Mouse (Mus musculus) liver, embryonic 14.5 days (tissue): ENCODE results near the gene Nav2. TPM values are rescaled to one million over a fixed set of nuclear protein-coding genes. Genes with fewer than 3 reads are reported as not detected.

Source experiments
- ATAC-seq: fragments of 200-750 bp; cut with Nextera tagmentation; 2 replicates; pipeline ENCODE4 v1.8.0; 2017; ENCODE audit warnings: moderate number of reproducible peaks, mild to moderate bottlenecking, moderate library complexity; ENCODE audit not compliant: insufficient read depth
- DNase-seq, 3 experiments: peaks; one replicate each; pipeline ENCODE4 v3.0.0-alpha.2; 2012 to 2013; ENCODE audit warnings: low read depth in 3 of 3, low spot score in 3 of 3
- H3K27ac ChIP-seq: fragments of 300-500 bp; sonication (generic); 2 replicates; pipeline ENCODE4 v1.5.1; 2014; ENCODE audit warnings: moderate library complexity, mild to moderate bottlenecking, control low read depth, inconsistent platforms
- H3K27me3 ChIP-seq: fragments of 300-500 bp; sonication (generic); 2 replicates; pipeline ENCODE4 v1.6.1; 2014; ENCODE audit warnings: mild to moderate bottlenecking, low read length, moderate library complexity; ENCODE audit not compliant: control insufficient read depth, insufficient read depth
- H3K36me3 ChIP-seq: fragments of 300-500 bp; sonication (generic); replicated peaks from 2 replicates; pipeline ENCODE4 v1.6.1; 2014; ENCODE audit warnings: low read depth; ENCODE audit not compliant: control insufficient read depth, insufficient read depth
- H3K4me1 ChIP-seq, 2 experiments: fragments of 200-500 bp in 1 of 2; fragments of 300-500 bp in 1 of 2; sonication (generic) in 1 of 2; replicated peaks; 2 replicates each; pipeline ENCODE4 v1.6.1; 2012 to 2014; ENCODE audit warnings: antibody characterized with exemption in 1 of 2, inconsistent platforms in 1 of 2, low read length in 1 of 2; ENCODE audit not compliant: control insufficient read depth in 2 of 2, insufficient read depth in 2 of 2
- H3K4me2 ChIP-seq: fragments of 300-500 bp; sonication (generic); 2 replicates; pipeline ENCODE4 v1.6.1; 2014; ENCODE audit warnings: low read depth, mild to moderate bottlenecking, control low read depth, moderate library complexity
- H3K4me3 ChIP-seq, 2 experiments: fragments of 200-500 bp in 1 of 2; fragments of 300-500 bp in 1 of 2; sonication (generic) in 1 of 2; 2 replicates each; pipeline ENCODE4 v1.5.1; 2012 to 2014; ENCODE audit warnings: low read depth in 2 of 2, low read length in 2 of 2, mild to moderate bottlenecking in 2 of 2, control low read depth in 1 of 2, inconsistent platforms in 1 of 2, moderate library complexity in 1 of 2; ENCODE audit not compliant: insufficient read depth in 1 of 2
- H3K9ac ChIP-seq: fragments of 300-500 bp; sonication (generic); replicated peaks from 2 replicates; pipeline ENCODE4 v1.6.1; 2014; ENCODE audit warnings: mild to moderate bottlenecking, control low read depth, moderate library complexity
- H3K9me3 ChIP-seq: fragments of 300-500 bp; sonication (generic); 2 replicates; pipeline ENCODE4 v1.6.1; 2016; ENCODE audit warnings: low read length, mixed read lengths; ENCODE audit not compliant: control insufficient read depth
- CTCF ChIP-seq: IDR thresholded peaks from 2 replicates; pipeline ENCODE4 v1.5.1; 2016; ENCODE audit warnings: antibody characterized with exemption, low read depth, control low read depth
- EP300 ChIP-seq: IDR thresholded peaks from 2 replicates; pipeline ENCODE4 v1.6.1; 2016; ENCODE audit warnings: antibody characterized with exemption, low read depth
- WGBS: fragments of 180-500 bp; shearing (Covaris S2); extraction: QIAGEN DNeasy Blood & Tissue Kit; methylation state at CpG from one replicate; pipeline ENCODE4 v1.1.7; 2014; ENCODE audit not compliant: insufficient replicate concordance; 5-methylcytosine and 5-hydroxymethylcytosine counted together
- polyA plus RNA-seq, 2 experiments: library from polyadenylated mRNA; depleted of rRNA in 1 of 2; stranded (reverse) in 1 of 2; unstranded in 1 of 2; fragments of >200 nt; fragmentation: Nextera tagmentation in 1 of 2; extraction: Ambion mirVana in 1 of 2; gene quantifications; 2 replicates each; pipeline versions ENCODE4 v1.2.1 to v1.2.3; 2012 to 2014

Nav2 gene
- polyA plus RNA-seq, 2 experiments: 1.5 to 1.6 TPM

DNA sequence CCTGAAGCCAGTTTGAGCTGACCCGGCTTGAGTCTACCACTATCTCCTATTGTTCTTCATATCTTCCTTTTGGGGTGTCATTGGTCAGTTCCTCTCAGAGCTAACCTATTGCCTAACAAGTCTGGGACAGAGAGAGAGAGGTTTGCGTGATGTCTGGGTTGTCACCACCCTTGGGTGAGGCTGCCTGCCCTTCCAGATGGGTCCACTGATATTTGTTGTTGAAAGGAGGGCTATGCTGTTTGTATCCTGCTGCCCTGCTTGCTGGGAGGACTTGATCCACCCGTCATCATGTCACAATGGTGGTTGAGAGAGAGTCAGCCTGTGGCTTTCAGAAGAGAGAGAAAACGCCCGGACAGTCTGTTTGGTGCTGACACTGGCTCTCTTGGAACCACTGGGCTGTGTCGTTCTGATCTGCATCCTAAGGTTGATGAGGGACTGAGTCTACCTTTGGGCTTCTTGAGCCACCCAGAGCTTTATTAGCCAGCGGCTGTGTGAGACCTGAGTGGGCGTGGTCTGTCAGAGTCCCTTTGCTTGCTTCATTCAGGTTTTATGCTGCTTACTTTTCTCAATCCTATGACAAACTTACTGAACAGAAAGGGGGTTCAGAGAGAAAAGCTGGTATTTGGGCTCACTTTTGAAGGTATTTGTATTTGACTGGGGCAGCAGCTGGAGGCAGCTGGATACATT is 441.9 kb downstream of the Nav2 start:
- 43% methylated on average over 8 of the region's 8 CpGs for WGBS
- Histone ChIP-seq H3K9me3 (no peaks in the 10 kb centered on the region), H3K27ac (peak overlapping the region; percentile 37), H3K4me1 (peaks cover 3 to 8% of the 10 kb centered on the region in 2 experiments), H3K4me3 (peak overlapping the region; percentile 12 to 24; a peak in 1 of 4 replicates), H3K9ac (peak overlapping the region; percentile 23; the same call in 1 of the 2 replicates), H3K36me3 (no peaks in the 10 kb centered on the region), H3K27me3 (no peaks in the 10 kb centered on the region), H3K4me2 (peak overlapping the region; percentile 36)
- peak; percentile 84 for ATAC-seq
- DNase-seq: peak; percentile 22 to 31 (median 31)
- TF ChIP-seq EP300: peak; percentile 43; the same call in 1 of the 2 replicates
- no peak for TF ChIP-seq CTCF

DNA sequence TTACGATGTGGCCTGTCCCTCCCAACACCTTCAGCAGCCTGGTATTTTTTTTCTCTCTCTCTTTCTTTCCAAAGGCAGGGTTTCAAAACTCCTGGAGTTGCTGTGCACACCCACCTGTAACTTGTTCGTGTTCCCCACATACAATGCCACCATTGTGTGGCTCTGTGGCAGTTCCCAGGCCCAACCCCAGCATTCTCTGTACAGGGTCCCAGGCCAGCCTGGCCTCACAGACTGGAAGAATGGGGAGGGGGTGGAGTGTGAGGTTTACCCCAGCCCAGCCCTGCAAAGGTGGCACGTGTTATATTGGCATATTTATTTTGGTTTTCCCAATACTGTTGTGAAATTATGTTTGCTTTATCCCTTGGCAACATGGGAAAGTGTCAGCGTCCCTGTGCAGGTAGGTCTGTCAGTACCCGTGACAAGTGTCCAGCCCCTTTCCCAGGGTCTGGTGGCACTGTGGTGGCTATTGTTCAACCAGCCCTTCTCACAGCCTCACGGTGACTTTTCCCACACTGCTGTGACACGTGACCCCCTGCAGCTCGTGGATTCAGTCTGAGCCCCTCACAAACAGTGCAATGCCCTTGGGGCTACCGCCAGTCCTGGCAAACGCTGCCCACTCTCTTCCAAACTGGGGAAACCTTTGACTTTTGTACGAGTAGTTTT is 443.2 kb downstream of the Nav2 start:
- ATAC-seq: no peak
- Histone ChIP-seq H3K27ac (no peak overlapping the region), H3K27me3 (no peaks in the 10 kb centered on the region), H3K4me2 (no peak overlapping the region), H3K9me3 (no peaks in the 10 kb centered on the region), H3K4me1 (peaks cover 3 to 8% of the 10 kb centered on the region in 2 experiments), H3K36me3 (no peaks in the 10 kb centered on the region), H3K4me3 (no peak overlapping the region), H3K9ac (no peak overlapping the region)
- DNase-seq: no peak
- TF ChIP-seq CTCF (no peak), EP300 (no peak)
- 59% methylated on average over 11 of the region's 11 CpGs for WGBS

DNA sequence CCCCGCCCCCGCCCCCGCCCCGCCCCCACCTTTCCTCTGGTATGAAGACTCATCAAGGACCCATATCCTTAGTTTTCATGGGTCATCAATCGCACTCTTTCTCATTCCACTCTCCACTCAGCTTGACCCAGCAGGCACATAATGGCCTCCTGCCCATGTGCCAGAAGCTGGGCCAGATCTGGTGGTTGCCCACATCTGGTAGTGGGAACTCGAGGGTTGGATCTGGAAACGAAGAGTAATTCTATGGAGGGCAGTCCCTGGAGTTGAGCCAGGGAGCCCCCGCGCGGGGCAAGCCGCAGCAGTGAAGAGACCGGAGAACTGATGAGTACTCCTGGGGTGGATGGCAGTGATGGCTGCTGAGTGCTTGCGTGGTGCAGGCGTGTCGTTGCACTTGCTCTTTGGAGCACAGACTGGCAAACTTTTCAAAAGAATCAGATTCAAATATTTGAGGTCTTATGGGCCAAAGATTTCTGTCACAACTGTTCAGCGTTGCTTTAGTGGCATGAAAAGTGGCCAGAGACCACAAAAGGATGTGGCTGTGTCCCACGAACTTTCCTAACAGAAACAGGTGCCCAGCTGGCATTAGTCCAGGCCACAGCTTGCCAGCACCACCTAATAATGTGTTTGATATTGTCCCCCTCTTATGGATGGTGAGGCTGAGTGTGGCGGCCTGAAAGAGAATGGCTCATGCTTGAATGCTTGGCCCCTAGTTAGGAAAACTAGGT is 449.1 kb downstream of the Nav2 start:
- DNase-seq (no peak), ATAC-seq (no peak)
- no peaks in the 10 kb centered on the region; a peak in 1 of 4 replicates for H3K4me1 ChIP-seq
- TF ChIP-seq CTCF (no peak), EP300 (no peak)
- H3K27ac ChIP-seq: no peak overlapping the region
- H3K9ac ChIP-seq: no peak overlapping the region
- H3K27me3 ChIP-seq: no peaks in the 10 kb centered on the region
- WGBS: 72% methylated on average over 18 of the region's 18 CpGs
- H3K4me2 ChIP-seq: no peak overlapping the region
- no peaks in the 10 kb centered on the region for H3K9me3 ChIP-seq
- no peak overlapping the region for H3K4me3 ChIP-seq
- no peaks in the 10 kb centered on the region for H3K36me3 ChIP-seq

DNA sequence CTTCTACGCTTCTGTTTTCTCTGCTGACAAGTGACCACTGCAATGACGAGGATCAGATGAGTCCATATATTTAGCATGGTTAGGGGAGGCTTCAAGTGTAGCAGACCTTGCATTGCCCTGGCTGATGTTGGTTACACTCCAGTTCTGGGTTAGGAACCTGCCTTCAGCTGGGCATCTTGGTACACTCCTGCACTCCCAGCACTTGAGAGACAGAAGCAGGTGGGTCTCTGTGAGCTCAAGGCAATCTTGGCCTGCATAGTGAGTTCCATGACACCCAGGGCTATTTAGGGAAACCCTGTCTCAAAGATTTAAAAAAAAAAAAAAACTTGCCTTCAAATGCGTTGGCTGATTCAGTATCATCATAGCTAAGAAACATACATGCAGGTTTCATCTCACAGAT is 450.6 kb downstream of the Nav2 start:
- H3K9me3 ChIP-seq: no peaks in the 10 kb centered on the region
- no peak for TF ChIP-seq CTCF
- no peak for TF ChIP-seq EP300
- DNase-seq: no peak
- H3K4me2 ChIP-seq: no peak overlapping the region
- H3K9ac ChIP-seq: no peak overlapping the region
- H3K4me1 ChIP-seq: no peaks in the 10 kb centered on the region
- 57% methylated on average over 3 of the region's 3 CpGs for WGBS
- H3K27ac ChIP-seq: no peak overlapping the region
- H3K27me3 ChIP-seq: no peaks in the 10 kb centered on the region
- no peak overlapping the region for H3K4me3 ChIP-seq
- no peaks in the 10 kb centered on the region for H3K36me3 ChIP-seq
- no peak for ATAC-seq

DNA sequence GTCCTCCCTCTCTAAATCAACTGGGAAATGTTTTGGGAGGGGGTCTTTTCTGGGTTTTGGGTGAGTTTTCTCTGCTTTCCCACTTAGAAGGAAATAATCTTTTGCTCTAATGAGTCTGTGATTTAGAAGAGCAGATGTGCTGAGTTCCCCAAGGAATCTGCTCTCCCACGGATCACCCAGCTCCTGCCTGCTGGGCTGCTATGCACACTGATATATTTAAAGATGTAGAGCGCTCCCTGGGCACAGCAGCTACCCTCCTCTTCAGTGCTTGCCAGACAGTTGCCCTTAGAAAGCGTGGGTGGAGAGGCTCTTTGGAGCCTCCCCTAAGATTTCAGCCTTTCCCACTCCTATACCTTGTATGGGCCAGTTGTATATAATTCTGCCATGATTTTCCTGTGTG is 452.1 kb downstream of the Nav2 start:
- Histone ChIP-seq H3K4me1 (no peaks in the 10 kb centered on the region), H3K4me2 (no peak overlapping the region), H3K9me3 (no peaks in the 10 kb centered on the region), H3K36me3 (no peaks in the 10 kb centered on the region), H3K27ac (no peak overlapping the region), H3K9ac (no peak overlapping the region), H3K4me3 (no peak overlapping the region), H3K27me3 (no peaks in the 10 kb centered on the region)
- ATAC-seq (no peak), DNase-seq (no peak)
- WGBS: 51% methylated on average over 3 of the region's 3 CpGs
- TF ChIP-seq CTCF (no peak), EP300 (no peak)
